9 mouse cellular contexts compared by ENCODE assay signal in the genomic region with DNA sequence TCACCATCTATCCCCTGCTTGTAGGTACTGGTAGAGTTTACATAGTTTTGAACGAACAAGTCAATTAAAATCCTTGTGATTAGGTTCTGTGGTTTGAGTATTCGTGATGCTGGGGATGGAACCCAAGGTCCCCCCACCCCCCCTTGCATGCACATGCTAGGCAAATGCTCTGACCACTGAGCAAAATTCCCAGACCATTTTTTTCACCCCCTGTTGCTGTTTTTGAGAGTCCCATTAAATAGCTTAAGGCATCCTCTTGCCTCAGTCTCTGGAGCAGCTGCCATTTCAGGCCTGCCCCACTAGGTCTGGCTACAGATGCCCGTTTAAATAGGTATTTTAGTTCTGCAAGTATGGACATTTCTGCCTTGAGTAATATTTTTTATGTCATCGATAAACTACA. TPM values are rescaled to one million over a fixed set of nuclear protein-coding genes. Genes with fewer than 3 reads are reported as not detected.
DNase-seq lines count a peak whose midpoint lies in the region; ATAC-seq and TF ChIP-seq lines count a peak whose summit lies in the region.
"Had no signal": no experiment of that assay in that cellular context is flagged by ENCODE, and none has a peak within 500 bp of the region (broad histone marks: within the 10 kb centered on the region; RNA-seq: fewer than 3 reads in every experiment).

No protein-coding gene starts in this region.

- no peaks in the 10 kb centered on the region for H3K9me3 ChIP-seq in limb, embryonic 13.5 days
- no peaks in the 10 kb centered on the region for H3K9me3 ChIP-seq in stomach, embryonic 16.5 days (replicated peaks; ENCODE audit: control insufficient read depth, low read length)

- TF ChIP-seq CTCF in thymus, adult 2 months (IDR thresholded peaks at IDR 0.05; ENCODE audit: borderline replicate concordance, control insufficient read depth, extremely low read depth, insufficient read depth, low read length, poor library complexity) = no peak

- peak overlapping the region; percentile 79 for H3K4me2 ChIP-seq in limb, embryonic 13.5 days (replicated peaks)
- H3K4me2 ChIP-seq in stomach, embryonic 16.5 days (ENCODE audit: low read depth, low read length) = peak overlapping the region; percentile 53

- WGBS in thymus, adult 2 months = 3% methylated on average over 4 of the region's 4 CpGs
- 6% methylated on average over 4 of the region's 4 CpGs for WGBS in limb, embryonic 13.5 days
- 3% methylated on average over 4 of the region's 4 CpGs for WGBS in stomach, embryonic 16.5 days

- no peak for TF ChIP-seq POLR2A in thymus, adult 2 months (IDR thresholded peaks at IDR 0.05; ENCODE audit: control insufficient read depth, extremely low read depth, insufficient read depth, low read length, poor library complexity)

- peaks cover 20% of the 10 kb centered on the region for H3K4me1 ChIP-seq in thymus, adult 2 months (replicated peaks; ENCODE audit: control insufficient read depth, insufficient read depth, low read length)
- peaks cover 29% of the 10 kb centered on the region for H3K4me1 ChIP-seq in limb, embryonic 13.5 days
- 0 out of 2 replicates have a peak, but pooled peaks cover 6% of the 10 kb centered on the region for H3K4me1 ChIP-seq in stomach, embryonic 16.5 days (ENCODE audit: control insufficient read depth, insufficient read depth, low read length)

- no peak for ATAC-seq in limb, embryonic 13.5 days (ENCODE audit: low FRiP score, low read depth)
- no peak for ATAC-seq in stomach, embryonic 16.5 days (ENCODE audit: insufficient read depth, low FRiP score)

- H3K36me3 ChIP-seq in thymus, adult 2 months (ENCODE audit: control insufficient read depth, insufficient read depth, low read length) = peaks cover 12% of the 10 kb centered on the region
- peaks cover 31% of the 10 kb centered on the region for H3K36me3 ChIP-seq in limb, embryonic 13.5 days
- H3K36me3 ChIP-seq in stomach, embryonic 16.5 days (ENCODE audit: control insufficient read depth, insufficient read depth, low read length) = peaks cover 3% of the 10 kb centered on the region; the same call in 1 of the 2 replicates

- no peaks in the 10 kb centered on the region for H3K27me3 ChIP-seq in thymus, adult 2 months (ENCODE audit: control insufficient read depth, insufficient read depth, low read length)
- no peaks in the 10 kb centered on the region for H3K27me3 ChIP-seq in limb, embryonic 13.5 days
- no peaks in the 10 kb centered on the region for H3K27me3 ChIP-seq in stomach, embryonic 16.5 days (ENCODE audit: control insufficient read depth, insufficient read depth, low read length)

- no peak overlapping the region for H3K27ac ChIP-seq in thymus, adult 2 months (ENCODE audit: control insufficient read depth, insufficient read depth, low read length)
- H3K27ac ChIP-seq in limb, embryonic 13.5 days = no peak overlapping the region
- peak overlapping the region; percentile 2; the same call in 1 of the 2 replicates for H3K27ac ChIP-seq in stomach, embryonic 16.5 days (ENCODE audit: low read length)

- peak overlapping the region; percentile 88 for H3K9ac ChIP-seq in limb, embryonic 13.5 days
- H3K9ac ChIP-seq in stomach, embryonic 16.5 days (ENCODE audit: low read length) = peak overlapping the region; percentile 84

- H3K4me3 ChIP-seq in thymus, adult 2 months (ENCODE audit: control insufficient read depth, insufficient read depth, low read length) = peak overlapping the region; percentile 98
- peak overlapping the region; percentile 80 for H3K4me3 ChIP-seq in limb, embryonic 13.5 days
- H3K4me3 ChIP-seq in stomach, embryonic 16.5 days (replicated peaks; ENCODE audit: low read length) = peak overlapping the region; percentile 70

- peak; percentile 46 for DNase-seq in embryo, embryonic 10.5 days (ENCODE audit: low spot score)
- no peak for DNase-seq in embryo, embryonic 11 days
- DNase-seq in thymus, adult 2 months = no peak
- DNase-seq in thymus, postnatal 14 days = no peak
- no peak for DNase-seq in right cerebral cortex, postnatal 10 days (ENCODE audit: low spot score in 2 of 2)
- DNase-seq in lung, postnatal 10 days = no peak

RNA-seq across cellular contexts. Expression of a gene that starts 0.9 kb away (rescaled TPM):
- polyA plus RNA-seq in thymus, adult 2 months (2012; rRNA removed) = 59.2 and 85.6 TPM in 2 replicates
- 270 and 275 TPM in 2 replicates for polyA plus RNA-seq in limb, embryonic 13.5 days (2015; fragmentation: Nextera tagmentation; extraction: Ambion mirVana)
- 186 and 188 TPM in 2 replicates for polyA plus RNA-seq in stomach, embryonic 16.5 days (2015; fragmentation: Nextera tagmentation; extraction: Ambion mirVana)

RNA-seq across cellular contexts. Expression of a gene that starts 17.9 kb away (rescaled TPM):
- polyA plus RNA-seq in thymus, adult 2 months (2012; rRNA removed) = 176 and 220 TPM in 2 replicates
- 1,212 and 1,268 TPM in 2 replicates for polyA plus RNA-seq in limb, embryonic 13.5 days (2015; fragmentation: Nextera tagmentation; extraction: Ambion mirVana)
- 411 and 440 TPM in 2 replicates for polyA plus RNA-seq in stomach, embryonic 16.5 days (2015; fragmentation: Nextera tagmentation; extraction: Ambion mirVana)

RNA-seq across cellular contexts. Expression of a gene that starts 40.3 kb away (rescaled TPM):
- 1.3 and 1.9 TPM in 2 replicates for polyA plus RNA-seq in thymus, adult 2 months (2012; rRNA removed)
- polyA plus RNA-seq in limb, embryonic 13.5 days (2015; fragmentation: Nextera tagmentation; extraction: Ambion mirVana) = 0.41 and 0.78 TPM in 2 replicates
- polyA plus RNA-seq in stomach, embryonic 16.5 days (2015; fragmentation: Nextera tagmentation; extraction: Ambion mirVana) = 0.44 TPM in 1 of 2 replicates, not detected in the other
- polyA plus RNA-seq: liver, adult 2 months had no signal
